Mouse (Mus musculus): ENCODE results near the gene Tjap1. TPM values are rescaled to one million over a fixed set of nuclear protein-coding genes. Genes with fewer than 3 reads are reported as not detected.

The Tjap1 gene
- polyA plus RNA-seq, 1 experiment from 2014 or later = 28.6 TPM

- Histone ChIP-seq H3K27me3 (replicated peaks) (no peaks in the 10 kb centered on the region), H3K36me3 (peaks cover 11% of the 10 kb centered on the region), H3K9me3 (no peaks in the 10 kb centered on the region), H3K9ac (no peak overlapping the region), H3K4me1 (replicated peaks) (peaks cover 4% of the 10 kb centered on the region; the same call in 1 of the 2 replicates), H3K4me3 (replicated peaks) (no peak overlapping the region), H3K4me2 (replicated peaks) (no peak overlapping the region), H3K27ac (no peak overlapping the region)
- 69% methylated on average over 4 of the region's 4 CpGs for WGBS
- ATAC-seq = no peak
Measured at GRCm38 (mm10) chr17:46277586-46277985, 5.2 kb downstream of the Tjap1 start.

GRCm38 (mm10) chr17:46275506-46275905, 7.3 kb downstream of the Tjap1 start:
- no peaks in the 10 kb centered on the region for H3K27me3 ChIP-seq (replicated peaks)
- ATAC-seq = no peak
- peaks cover under 1% of the 10 kb centered on the region; the same call in 1 of the 2 replicates for H3K4me1 ChIP-seq (replicated peaks)
- H3K9ac ChIP-seq = no peak overlapping the region
- 81% methylated on average over 10 of the region's 10 CpGs for WGBS
- no peak overlapping the region for H3K4me2 ChIP-seq (replicated peaks)
- H3K4me3 ChIP-seq (replicated peaks) = no peak overlapping the region
- peaks cover 23% of the 10 kb centered on the region for H3K36me3 ChIP-seq
- H3K9me3 ChIP-seq = no peaks in the 10 kb centered on the region
- H3K27ac ChIP-seq = no peak overlapping the region

- Histone ChIP-seq H3K9ac (no peak overlapping the region), H3K36me3 (peaks cover 23% of the 10 kb centered on the region), H3K27ac (no peak overlapping the region), H3K4me1 (replicated peaks) (peaks cover 5% of the 10 kb centered on the region; the same call in 1 of the 2 replicates), H3K4me2 (replicated peaks) (no peak overlapping the region), H3K9me3 (no peaks in the 10 kb centered on the region), H3K4me3 (replicated peaks) (no peak overlapping the region), H3K27me3 (replicated peaks) (no peaks in the 10 kb centered on the region)
- ATAC-seq = no peak
- 84% methylated on average over 6 of the region's 6 CpGs for WGBS
Measured at GRCm38 (mm10) chr17:46275034-46275433, 7.8 kb downstream of the Tjap1 start.

- 81% methylated on average over 6 of the region's 6 CpGs for WGBS
- Histone ChIP-seq H3K9ac (no peak overlapping the region), H3K4me1 (replicated peaks) (peaks cover 10% of the 10 kb centered on the region; the same call in 1 of the 2 replicates), H3K4me2 (replicated peaks) (no peak overlapping the region), H3K36me3 (peaks cover 23% of the 10 kb centered on the region), H3K27me3 (replicated peaks) (no peaks in the 10 kb centered on the region), H3K9me3 (no peaks in the 10 kb centered on the region), H3K4me3 (replicated peaks) (no peak overlapping the region), H3K27ac (no peak overlapping the region)
- no peak for ATAC-seq
Measured at GRCm38 (mm10) chr17:46274465-46274864, 8.4 kb downstream of the Tjap1 start.

- Histone ChIP-seq H3K36me3 (peaks cover 21% of the 10 kb centered on the region), H3K9me3 (no peaks in the 10 kb centered on the region), H3K27ac (no peak overlapping the region), H3K4me1 (replicated peaks) (peaks cover 11% of the 10 kb centered on the region; the same call in 1 of the 2 replicates), H3K4me2 (replicated peaks) (no peak overlapping the region), H3K27me3 (replicated peaks) (no peaks in the 10 kb centered on the region), H3K4me3 (replicated peaks) (no peak overlapping the region), H3K9ac (no peak overlapping the region)
- 86% methylated on average over 1 of the region's 1 CpGs for WGBS
- no peak for ATAC-seq
Measured at GRCm38 (mm10) chr17:46273803-46274236, 9.0 kb downstream of the Tjap1 start.

GRCm38 (mm10) chr17:46272675-46273074, 10.2 kb downstream of the Tjap1 start:
- H3K4me2 ChIP-seq (replicated peaks) = no peak overlapping the region
- 88% methylated on average over 5 of the region's 5 CpGs for WGBS
- no peak overlapping the region for H3K27ac ChIP-seq
- 0 out of 2 replicates have a peak, but pooled peaks cover 12% of the 10 kb centered on the region for H3K36me3 ChIP-seq
- H3K4me3 ChIP-seq (replicated peaks) = no peak overlapping the region
- H3K4me1 ChIP-seq (replicated peaks) = peaks cover 16% of the 10 kb centered on the region; the same call in 1 of the 2 replicates
- no peaks in the 10 kb centered on the region for H3K9me3 ChIP-seq
- no peak overlapping the region; the same call in 1 of the 2 replicates for H3K9ac ChIP-seq
- ATAC-seq = no peak
- H3K27me3 ChIP-seq (replicated peaks) = no peaks in the 10 kb centered on the region

GRCm38 (mm10) chr17:46272058-46272457, 10.8 kb downstream of the Tjap1 start:
- H3K9me3 ChIP-seq = no peaks in the 10 kb centered on the region
- no peak overlapping the region for H3K9ac ChIP-seq
- no peaks in the 10 kb centered on the region for H3K27me3 ChIP-seq (replicated peaks)
- H3K4me2 ChIP-seq (replicated peaks) = no peak overlapping the region
- 0 out of 2 replicates have a peak, but pooled peaks cover 12% of the 10 kb centered on the region for H3K36me3 ChIP-seq
- no peak overlapping the region for H3K27ac ChIP-seq
- ATAC-seq = no peak
- 91% methylated on average over 2 of the region's 2 CpGs for WGBS
- H3K4me3 ChIP-seq (replicated peaks) = no peak overlapping the region
- peaks cover 22% of the 10 kb centered on the region; the same call in 1 of the 2 replicates for H3K4me1 ChIP-seq (replicated peaks)

GRCm38 (mm10) chr17:46269771-46270534, 12.9 kb downstream of the Tjap1 start:
- H3K27ac ChIP-seq = peak overlapping the region; percentile 48; the same call in 1 of the 2 replicates
- no peak overlapping the region for H3K4me2 ChIP-seq (replicated peaks)
- H3K9me3 ChIP-seq = no peaks in the 10 kb centered on the region
- 77% methylated on average over 19 of the region's 19 CpGs for WGBS
- no peak for ATAC-seq
- H3K9ac ChIP-seq = no peak overlapping the region
- no peaks in the 10 kb centered on the region for H3K27me3 ChIP-seq (replicated peaks)
- H3K4me1 ChIP-seq (replicated peaks) = peaks cover 33% of the 10 kb centered on the region
- no peak overlapping the region for H3K4me3 ChIP-seq (replicated peaks)
- 0 out of 2 replicates have a peak, but pooled peaks cover 13% of the 10 kb centered on the region for H3K36me3 ChIP-seq

- Histone ChIP-seq H3K9ac (no peak overlapping the region), H3K36me3 (peaks cover 29% of the 10 kb centered on the region), H3K4me3 (replicated peaks) (no peak overlapping the region), H3K4me2 (replicated peaks) (0 out of 2 replicates have a peak overlapping the region, but pooled peaks have one; percentile 9), H3K27ac (peak overlapping the region; percentile 72), H3K4me1 (replicated peaks) (peaks cover 33% of the 10 kb centered on the region), H3K9me3 (no peaks in the 10 kb centered on the region), H3K27me3 (replicated peaks) (no peaks in the 10 kb centered on the region)
- ATAC-seq = peak; percentile 82
- 67% methylated on average over 10 of the region's 10 CpGs for WGBS
Measured at GRCm38 (mm10) chr17:46268026-46268720, 14.7 kb downstream of the Tjap1 start.

GRCm38 (mm10) chr17:46267511-46267910, 15.3 kb downstream of the Tjap1 start:
- no peak overlapping the region for H3K4me3 ChIP-seq (replicated peaks)

GRCm38 (mm10) chr17:46266986-46267385, 15.8 kb downstream of the Tjap1 start:
- H3K4me2 ChIP-seq (replicated peaks) = no peak overlapping the region
- no peak overlapping the region for H3K9ac ChIP-seq
- ATAC-seq = no peak
- H3K36me3 ChIP-seq = peaks cover 36% of the 10 kb centered on the region
- H3K4me1 ChIP-seq (replicated peaks) = peaks cover 33% of the 10 kb centered on the region
- 50% methylated on average over 6 of the region's 6 CpGs for WGBS
- no peak overlapping the region for H3K27ac ChIP-seq
- H3K27me3 ChIP-seq (replicated peaks) = no peaks in the 10 kb centered on the region
- H3K9me3 ChIP-seq = no peaks in the 10 kb centered on the region
- H3K4me3 ChIP-seq (replicated peaks) = no peak overlapping the region

More at GRCm38 (mm10) chr17:46267511-46267910, 15.3 kb downstream of the Tjap1 start:
- Histone ChIP-seq H3K27me3 (replicated peaks) (no peaks in the 10 kb centered on the region), H3K9ac (no peak overlapping the region), H3K4me2 (replicated peaks) (no peak overlapping the region), H3K9me3 (no peaks in the 10 kb centered on the region), H3K4me1 (replicated peaks) (peaks cover 33% of the 10 kb centered on the region), H3K27ac (0 out of 2 replicates have a peak overlapping the region, but pooled peaks have one; percentile 72), H3K36me3 (peaks cover 36% of the 10 kb centered on the region)
- peak; percentile 16 for ATAC-seq
- 68% methylated on average over 7 of the region's 7 CpGs for WGBS

GRCm38 (mm10) chr17:46265918-46266618, 16.8 kb downstream of the Tjap1 start:
- Histone ChIP-seq H3K4me3 (replicated peaks) (no peak overlapping the region), H3K27ac (no peak overlapping the region), H3K4me2 (replicated peaks) (no peak overlapping the region), H3K27me3 (replicated peaks) (no peaks in the 10 kb centered on the region), H3K36me3 (peaks cover 34% of the 10 kb centered on the region), H3K4me1 (replicated peaks) (peaks cover 33% of the 10 kb centered on the region), H3K9ac (no peak overlapping the region), H3K9me3 (no peaks in the 10 kb centered on the region)
- peak; percentile 32 for ATAC-seq
- WGBS = 21% methylated on average over 14 of the region's 14 CpGs
